Mouse (Mus musculus): Measurements from ENCODE around the gene Mapkapk2.

DNA sequence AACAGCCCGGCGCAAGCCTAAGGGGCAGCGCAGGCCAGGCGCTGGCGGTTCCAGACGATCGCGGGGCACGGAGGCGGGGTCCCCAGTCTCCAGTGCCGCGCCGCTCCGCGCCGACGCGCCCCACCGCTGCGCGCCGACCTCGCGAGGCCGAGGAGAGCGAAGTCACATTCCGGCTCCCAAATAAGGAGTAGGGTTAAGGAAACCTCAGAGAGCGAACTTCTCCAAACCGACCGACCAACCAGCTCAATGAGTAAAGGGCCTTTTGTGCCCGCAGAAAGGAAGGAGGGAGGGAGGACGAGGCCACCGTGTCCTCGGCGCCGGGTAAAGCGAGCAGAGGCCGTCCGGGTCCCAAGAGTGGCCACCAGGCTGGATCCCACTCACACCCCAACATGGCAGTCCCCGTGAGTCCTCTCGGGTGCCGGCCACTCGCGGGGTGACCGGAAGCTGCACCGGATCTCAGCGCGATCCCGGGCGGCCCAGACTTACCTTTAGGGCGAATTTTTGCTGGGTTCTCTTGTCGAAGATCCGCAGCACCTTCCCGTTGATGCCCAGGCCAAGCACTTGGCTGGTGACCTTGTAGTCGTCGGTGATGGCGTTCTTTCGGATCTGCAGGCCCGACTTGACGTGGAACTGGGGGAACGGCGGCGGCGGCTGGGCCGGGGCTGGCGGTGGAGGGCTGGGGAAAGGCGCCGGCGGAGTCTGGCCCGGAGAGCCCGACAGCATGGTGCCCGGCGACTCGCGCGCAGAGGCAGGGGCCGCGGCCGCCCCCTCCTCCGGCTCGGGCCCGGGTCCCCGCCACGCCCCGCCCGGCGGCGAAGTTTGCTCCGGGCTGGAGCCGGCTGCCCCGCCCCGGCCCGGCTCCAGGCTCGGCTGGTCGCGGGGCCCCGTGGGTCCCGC lies 575 bp downstream of the Mapkapk2 start:
- no peak for TF ChIP-seq CTCF (IDR thresholded peaks at IDR 0.05; ENCODE audit: borderline replicate concordance, insufficient read depth, low read depth, low read length)
- no peak for TF ChIP-seq POLR2A (IDR thresholded peaks at IDR 0.05; ENCODE audit: borderline replicate concordance, insufficient read depth, low read length)
